Mouse (Mus musculus) 3T3-L1 (cell line): ENCODE measurements at regions not wholly inside any gene's neighbourhood (a gene's known extent, or its start where the extent isn't known, plus 50 kb on each side); places are given as distances from the start of the nearest gene placed in this dataset.

ENCODE experiments used
- DNase-seq: peaks from one replicate; pipeline ENCODE4 v3.0.0-alpha.2; 2015; ENCODE audit warnings: low read depth, low spot score

- DNase-seq, result no peak
These were observed 66.8 kb upstream of the Zbtb20 start for GRCm38 (mm10) chr16:42808864-42809263.

GRCm38 (mm10) chr16:42807536-42807935 is 68.1 kb upstream of the Zbtb20 start:
- DNase-seq, result no peak

- DNase-seq, result peak; percentile 91
These were observed 72.1 kb upstream of the Zbtb20 start for GRCm38 (mm10) chr16:42803609-42804008.

GRCm38 (mm10) chr16:42792571-42792970 is 83.1 kb upstream of the Zbtb20 start:
- DNase-seq, result no peak

- DNase-seq, result no peak
These were observed 91.0 kb upstream of the Zbtb20 start for GRCm38 (mm10) chr16:42784712-42785111.

- no peak for DNase-seq
These were observed 91.7 kb upstream of the Zbtb20 start for GRCm38 (mm10) chr16:42784031-42784430.

- peak; percentile 90 for DNase-seq
These were observed 93.5 kb upstream of the Zbtb20 start for GRCm38 (mm10) chr16:42782091-42782679.

- DNase-seq, result peak; percentile 57
These were observed 94.3 kb upstream of the Zbtb20 start for GRCm38 (mm10) chr16:42781096-42782071.

GRCm38 (mm10) chr16:42779957-42780356 is 95.7 kb upstream of the Zbtb20 start:
- peak; percentile 49 for DNase-seq

GRCm38 (mm10) chr16:42772640-42773039 is 103.0 kb upstream of the Zbtb20 start:
- peak; percentile 65 for DNase-seq

GRCm38 (mm10) chr16:42770199-42770598 is 105.5 kb upstream of the Zbtb20 start:
- DNase-seq, result no peak

- DNase-seq, result no peak
These were observed 127.0 kb upstream of the Zbtb20 start for GRCm38 (mm10) chr16:42748681-42749080.

GRCm38 (mm10) chr16:42745943-42746675 is 129.6 kb upstream of the Zbtb20 start:
- peak; percentile 86 for DNase-seq

- DNase-seq, result no peak
These were observed 132.1 kb upstream of the Zbtb20 start for GRCm38 (mm10) chr16:42743538-42743937.

- DNase-seq, result no peak
These were observed 132.6 kb upstream of the Zbtb20 start for GRCm38 (mm10) chr16:42743120-42743519.

- no peak for DNase-seq
These were observed 147.9 kb upstream of the Zbtb20 start for GRCm38 (mm10) chr16:42727826-42728225.

GRCm38 (mm10) chr16:42719915-42720314 is 155.8 kb upstream of the Zbtb20 start:
- DNase-seq, result no peak

GRCm38 (mm10) chr16:42718452-42718851 is 157.2 kb upstream of the Zbtb20 start:
- no peak for DNase-seq

- peak; percentile 80 for DNase-seq
These were observed 157.8 kb upstream of the Zbtb20 start for GRCm38 (mm10) chr16:42717828-42718412.

- no peak for DNase-seq
These were observed 158.4 kb upstream of the Zbtb20 start for GRCm38 (mm10) chr16:42717075-42717827.

GRCm38 (mm10) chr16:42702676-42703075 is 173.0 kb upstream of the Zbtb20 start:
- no peak for DNase-seq
